Mouse (Mus musculus): ENCODE measurements around the gene Mrpl39.

The Mrpl39 gene

DNA sequence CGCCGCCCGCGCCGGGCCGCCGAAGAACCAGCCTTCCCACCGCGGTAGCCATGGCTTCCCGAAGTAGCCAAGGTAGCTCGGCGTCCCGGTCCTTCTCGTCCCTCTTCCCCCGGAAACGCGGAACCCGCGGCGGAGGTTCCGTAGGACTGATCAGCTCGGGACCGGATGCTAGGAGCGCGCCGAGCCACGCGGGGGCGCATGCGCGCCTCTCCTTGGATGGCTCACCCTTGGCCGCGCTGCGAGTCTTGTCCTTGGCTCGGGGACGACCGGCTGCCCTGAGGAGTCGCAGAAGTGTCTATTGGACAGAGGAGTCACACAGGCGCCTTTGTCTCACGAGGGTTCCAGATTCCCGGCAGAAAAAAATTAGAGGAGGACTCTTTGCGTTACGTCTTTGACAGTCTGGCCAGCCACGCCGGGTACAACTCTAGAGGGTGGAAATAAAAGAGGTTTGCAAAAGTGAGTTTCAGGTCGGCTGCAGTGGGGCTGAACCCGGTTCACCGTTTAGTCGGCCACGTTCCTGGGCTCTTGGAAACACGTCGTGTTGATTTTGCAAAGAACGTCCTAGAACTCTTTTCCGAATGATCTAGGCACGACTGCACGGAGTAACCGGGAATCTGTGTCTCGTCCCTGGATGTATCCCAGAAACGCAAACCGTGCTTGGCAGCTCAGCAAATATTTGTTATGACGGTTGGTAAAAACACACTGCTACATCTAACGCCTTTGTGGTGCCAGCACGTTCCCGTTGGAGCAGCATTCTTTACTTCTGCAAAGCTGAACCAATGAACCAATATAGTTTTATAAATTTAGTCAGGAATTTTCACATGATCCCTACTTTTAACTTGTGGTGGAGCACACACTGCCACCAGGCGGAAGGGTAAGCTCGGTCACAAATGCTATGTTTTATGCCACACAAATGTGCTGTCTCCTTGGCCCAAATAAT is at the start of gene Mrpl39:
Gene Mrpl39 (minus strand): TSS at position 577 of the 940 bp plus-strand sequence.
- peak; percentile 89 to 97 for DNase-seq (ENCODE audit: low spot score in 2 of 2)

DNA sequence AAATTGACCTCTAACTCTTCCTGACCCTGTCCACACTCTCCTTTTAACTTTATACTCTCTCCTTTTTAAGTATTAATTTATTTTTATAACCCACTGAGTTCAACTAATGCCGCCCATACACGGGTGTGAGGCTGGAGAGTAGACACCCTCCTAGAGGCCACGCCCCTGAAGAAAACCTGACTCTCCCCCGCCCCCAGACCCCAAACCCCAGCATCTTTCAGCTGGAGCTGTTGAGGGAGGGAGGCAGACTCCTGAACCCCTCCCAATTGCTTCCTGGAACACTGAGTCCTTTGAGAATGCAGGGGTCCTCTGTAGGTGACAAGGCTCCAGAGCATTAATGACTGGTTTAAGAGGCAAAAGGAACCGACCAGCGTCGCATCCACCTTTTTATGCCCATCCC is 49.4 kb upstream of the Mrpl39 start:
- no peak for DNase-seq (ENCODE audit: low spot score in 2 of 2)

GRCm38 (mm10) chr16:84783279-84783678 is 47.7 kb upstream of the Mrpl39 start:
- DNase-seq (ENCODE audit: low spot score in 2 of 2) = no peak

DNA sequence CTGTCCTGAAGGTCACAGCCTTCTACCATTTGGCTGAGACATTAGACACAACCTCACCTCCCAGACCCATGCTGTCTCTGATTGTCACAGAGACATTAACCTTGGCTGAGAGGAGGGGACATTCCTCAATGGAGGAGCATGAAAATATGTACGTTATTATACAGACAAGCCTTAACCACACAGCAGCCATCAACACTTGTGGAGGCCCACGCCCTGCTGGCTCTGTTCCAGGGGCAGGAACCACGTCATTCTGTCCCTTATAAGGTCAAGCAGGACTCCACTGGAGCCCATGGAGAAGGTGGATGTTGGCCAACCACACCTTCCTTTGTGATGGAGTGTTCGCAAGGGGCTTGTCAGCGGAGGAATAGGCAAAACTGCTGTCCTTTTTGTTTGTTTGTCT is 44.2 kb upstream of the Mrpl39 start:
- no peak for DNase-seq (ENCODE audit: low spot score in 2 of 2)

- DNase-seq (ENCODE audit: low spot score in 2 of 2) = no peak
Measured at GRCm38 (mm10) chr16:84778861-84779630, 43.5 kb upstream of the Mrpl39 start.

DNA sequence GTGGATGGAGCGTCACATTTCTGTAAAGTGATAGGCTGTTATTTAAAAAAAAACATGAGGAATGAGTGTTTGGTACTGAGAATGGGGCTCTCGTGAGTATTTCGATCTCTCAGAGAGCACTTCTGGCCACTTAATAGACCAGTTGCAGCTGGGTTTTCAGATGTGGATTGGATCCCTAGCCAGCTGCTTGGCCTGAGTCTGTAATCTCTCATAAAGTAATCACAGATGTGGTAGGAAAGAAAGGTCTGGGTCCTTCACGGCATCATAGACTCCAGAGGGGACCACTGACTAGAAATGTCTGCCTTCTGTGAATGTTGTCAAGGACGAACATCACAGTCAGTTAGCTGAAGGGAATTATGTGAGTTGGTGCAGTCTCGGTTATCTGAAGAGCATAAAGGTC is 42.9 kb upstream of the Mrpl39 start:
- DNase-seq (ENCODE audit: low spot score in 2 of 2) = no peak

GRCm38 (mm10) chr16:84776089-84776784 is 40.7 kb upstream of the Mrpl39 start:
- DNase-seq (ENCODE audit: low spot score in 2 of 2) = no peak

DNA sequence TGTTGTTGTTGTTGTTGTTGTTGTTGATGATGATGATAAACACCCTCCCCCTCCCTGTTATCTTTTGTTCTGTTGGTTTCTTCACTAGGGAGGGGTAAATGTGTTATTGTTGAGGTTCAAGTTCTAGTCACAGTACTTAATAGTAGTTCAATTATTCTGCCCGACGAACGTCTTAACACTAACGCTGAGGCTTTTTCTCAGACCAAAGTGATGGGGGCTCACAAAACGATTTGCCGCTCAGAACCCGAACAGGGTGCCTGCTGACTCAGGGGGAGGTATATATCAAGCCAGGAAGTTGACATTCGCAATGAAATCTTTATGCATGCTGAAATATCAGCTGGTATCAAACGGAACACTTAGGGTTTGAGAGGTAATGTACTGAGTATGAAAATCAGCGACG is 39.8 kb upstream of the Mrpl39 start:
- DNase-seq (ENCODE audit: low spot score in 2 of 2) = no peak

GRCm38 (mm10) chr16:84774761-84775231 is 39.3 kb upstream of the Mrpl39 start:
- no peak for DNase-seq (ENCODE audit: low spot score in 2 of 2)

GRCm38 (mm10) chr16:84774003-84774703 is 38.6 kb upstream of the Mrpl39 start, which contains the start of gene Jam2:
TSS of gene Jam2 (plus strand) at chr16:84774123.
- peak in 1 of 2 experiments; percentile 9 for DNase-seq (ENCODE audit: low spot score in 2 of 2)

DNA sequence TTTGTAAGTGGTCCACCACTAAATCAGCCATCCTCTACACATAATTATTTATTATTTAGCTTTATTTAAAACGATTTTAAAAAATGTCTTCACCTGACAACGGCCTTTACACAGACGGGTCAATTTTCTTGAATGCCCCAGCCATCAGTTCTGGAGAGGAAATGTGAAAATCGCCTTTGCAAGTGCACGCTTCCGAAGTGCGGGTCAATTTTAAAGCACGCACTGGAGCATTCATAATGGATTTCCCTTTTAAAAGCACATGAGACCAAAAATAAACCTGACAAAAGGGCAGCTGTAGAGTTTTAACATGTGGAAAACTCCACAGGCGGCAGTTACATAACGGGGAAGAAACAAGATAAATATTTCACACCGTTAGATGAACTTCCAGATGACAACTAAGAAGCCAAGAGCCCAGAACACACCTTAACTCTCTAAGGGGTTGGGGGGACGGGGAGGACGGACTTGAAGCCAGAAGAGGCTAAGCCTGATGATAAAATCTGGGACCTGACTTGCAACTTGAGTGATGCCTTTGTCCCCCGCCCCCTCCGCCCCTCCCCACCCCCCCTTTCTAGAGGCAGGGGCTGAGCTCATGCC is 37.8 kb upstream of the Mrpl39 start:
- no peak for DNase-seq (ENCODE audit: low spot score in 2 of 2)

GRCm38 (mm10) chr16:84772496-84773267 is 37.1 kb upstream of the Mrpl39 start:
- DNase-seq (ENCODE audit: low spot score in 2 of 2) = no peak

- DNase-seq (ENCODE audit: low spot score in 2 of 2) = no peak
Measured at GRCm38 (mm10) chr16:84771461-84771860, 35.9 kb upstream of the Mrpl39 start.

- DNase-seq (ENCODE audit: low spot score in 2 of 2) = no peak
Measured at GRCm38 (mm10) chr16:84770891-84771290, 35.3 kb upstream of the Mrpl39 start.

DNA sequence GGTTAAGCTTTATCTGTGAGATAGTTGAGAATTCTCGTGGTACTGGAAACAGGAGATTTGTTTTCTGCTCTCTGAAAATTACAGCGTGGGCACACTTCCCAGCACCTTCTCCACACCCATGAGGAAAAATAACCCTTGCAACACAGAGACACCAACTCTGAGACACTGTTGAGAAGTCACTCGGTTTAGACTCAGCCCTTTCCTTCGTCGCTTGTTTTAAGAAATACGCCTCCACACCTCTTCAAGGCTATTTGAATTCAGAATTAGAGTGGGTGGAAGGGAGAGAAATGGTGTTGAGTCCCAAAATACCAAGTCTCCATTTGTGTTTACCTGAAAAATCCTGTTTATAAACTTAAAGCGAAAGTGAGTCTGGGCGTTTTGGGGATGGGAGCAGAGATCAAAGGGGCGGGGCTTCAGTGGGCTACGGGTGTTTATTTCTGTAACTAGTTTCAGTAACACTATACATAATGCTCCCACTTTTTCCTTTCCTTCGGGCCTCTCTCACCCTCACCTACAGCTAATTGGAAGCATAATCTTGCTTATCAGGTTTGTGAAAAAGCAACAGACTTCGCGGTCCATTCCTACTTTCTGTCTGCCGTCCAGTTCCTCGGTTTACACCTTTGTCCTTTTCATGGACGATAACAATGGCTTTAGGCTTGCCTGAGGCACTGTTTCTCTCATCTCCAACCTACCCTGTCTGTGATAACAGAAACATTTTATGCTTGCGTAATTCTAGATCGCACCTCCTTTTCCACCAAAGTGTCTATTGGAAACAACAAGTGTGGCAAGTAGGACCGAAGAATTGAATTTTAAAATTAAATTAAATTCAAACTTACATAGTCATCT is 34.3 kb upstream of the Mrpl39 start:
- no peak for DNase-seq (ENCODE audit: low spot score in 2 of 2)

DNA sequence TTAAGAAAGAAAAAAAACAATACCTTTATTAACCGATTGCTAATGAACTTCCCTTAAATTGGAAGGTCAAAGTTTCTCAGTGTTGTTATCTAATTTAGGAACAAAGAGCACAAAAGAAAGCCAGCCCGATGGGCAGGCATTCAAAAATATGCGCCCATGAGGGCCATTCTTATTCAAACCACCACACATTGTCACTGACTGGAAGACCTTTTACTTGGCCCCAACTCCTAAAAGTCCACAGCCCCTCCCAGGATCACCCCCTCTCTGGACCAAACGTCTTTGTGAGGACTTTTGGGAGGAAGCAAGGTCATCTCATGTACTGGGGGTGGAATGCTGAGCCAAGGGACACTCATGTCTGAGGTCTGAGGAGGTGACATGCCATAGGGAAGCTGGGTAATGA is 33.6 kb upstream of the Mrpl39 start:
- DNase-seq (ENCODE audit: low spot score in 2 of 2) = no peak

GRCm38 (mm10) chr16:84767956-84768355 is 32.4 kb upstream of the Mrpl39 start:
- DNase-seq (ENCODE audit: low spot score in 2 of 2) = no peak

GRCm38 (mm10) chr16:84745721-84746306 is 10.3 kb upstream of the Mrpl39 start:
- DNase-seq (ENCODE audit: low spot score in 2 of 2) = no peak
